Mouse (Mus musculus): ENCODE measurements around the gene Gpi1. TPM values are rescaled to one million over a fixed set of nuclear protein-coding genes. Genes with fewer than 3 reads are reported as not detected.
"Not testable (repeated sequence)": the region's sequence is repeated elsewhere in the genome, so short reads cannot be mapped to it uniquely, and the experiment has no call there.

The Gpi1 gene
- polyA plus RNA-seq, 1 experiment from 2014 or later = 323 TPM

DNA sequence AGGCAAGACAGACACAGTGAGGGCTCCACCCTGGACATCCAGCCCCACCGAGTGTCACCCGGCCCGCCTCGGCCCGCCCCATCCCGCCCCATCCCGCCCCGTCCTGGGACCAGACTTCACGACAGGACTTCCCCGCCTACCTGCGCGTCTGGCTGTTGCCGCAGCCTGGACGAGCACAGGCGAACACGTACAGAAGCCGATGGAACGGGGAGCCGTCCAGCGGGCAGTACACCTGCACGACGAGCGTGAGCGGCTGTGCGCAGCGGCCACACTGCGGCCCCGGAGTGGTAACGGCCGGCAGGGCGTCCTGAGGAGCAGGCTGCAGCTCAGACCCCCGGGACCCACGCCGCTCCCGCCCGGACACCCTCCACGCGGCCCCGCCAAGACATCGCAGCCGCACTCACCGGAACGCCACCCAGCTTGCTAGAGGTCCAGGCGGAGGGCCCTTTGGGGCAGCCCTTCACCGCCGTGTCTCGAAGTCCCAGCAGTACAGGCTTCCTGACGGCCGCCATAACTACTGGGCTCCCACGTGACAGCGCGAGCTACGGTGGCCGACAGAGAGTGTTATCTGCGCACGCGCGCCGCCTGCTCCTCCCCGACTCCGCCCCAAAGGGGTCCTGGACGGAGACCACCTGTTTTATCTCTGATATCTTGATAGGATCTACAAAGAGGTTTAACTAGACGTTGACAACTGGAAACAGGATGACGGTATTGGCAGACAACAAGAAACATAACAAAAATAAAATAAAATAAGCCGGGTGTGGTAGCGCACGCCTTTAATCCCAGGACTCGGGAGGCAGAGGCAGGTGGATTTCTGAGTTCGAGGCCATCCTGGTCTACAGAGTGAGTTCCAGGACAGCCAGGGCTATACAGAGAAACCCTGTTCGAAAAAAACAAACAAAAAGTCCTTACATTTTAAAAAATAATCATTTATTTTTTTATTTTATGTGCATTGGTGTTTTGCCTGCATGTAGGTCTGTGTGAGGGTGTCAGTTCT lies 33.7 kb downstream of the Gpi1 start, which contains the start of gene Pdcd2l:
TSS of gene Pdcd2l (minus strand) at position 530 of the 997 bp plus-strand sequence.
- Histone ChIP-seq H3K4me2 (ENCODE audit: low read length) (peak within 1 kb of the TSS; percentile 61), H3K9me3 (replicated peaks; ENCODE audit: low read length) (no peaks in the 10 kb centered on the region), H3K9ac (ENCODE audit: low read depth, low read length) (peak within 1 kb of the TSS; percentile 96), H3K4me3 (replicated peaks; ENCODE audit: low read depth, low read length) (peak within 1 kb of the TSS; percentile 94), H3K4me1 (replicated peaks; ENCODE audit: insufficient read depth, low read length) (no peaks in the 10 kb centered on the region; the same call in 1 of the 2 replicates), H3K27me3 (ENCODE audit: insufficient read depth, low read length) (no peaks in the 10 kb centered on the region), H3K27ac (peak within 1 kb of the TSS; percentile 80), H3K36me3 (ENCODE audit: insufficient read depth, low read length) (peaks cover 19% of the 10 kb centered on the region; the same call in 1 of the 2 replicates)
- ATAC-seq (replicated peaks; ENCODE audit: low FRiP score, low read depth) (peak; percentile 94), DNase-seq (ENCODE audit: low spot score) (peak; percentile 96)
- WGBS = 3% methylated on average over 70 of the region's 70 CpGs
- TF ChIP-seq CTCF (IDR thresholded peaks at IDR 0.05; ENCODE audit: low read depth) = no peak

DNA sequence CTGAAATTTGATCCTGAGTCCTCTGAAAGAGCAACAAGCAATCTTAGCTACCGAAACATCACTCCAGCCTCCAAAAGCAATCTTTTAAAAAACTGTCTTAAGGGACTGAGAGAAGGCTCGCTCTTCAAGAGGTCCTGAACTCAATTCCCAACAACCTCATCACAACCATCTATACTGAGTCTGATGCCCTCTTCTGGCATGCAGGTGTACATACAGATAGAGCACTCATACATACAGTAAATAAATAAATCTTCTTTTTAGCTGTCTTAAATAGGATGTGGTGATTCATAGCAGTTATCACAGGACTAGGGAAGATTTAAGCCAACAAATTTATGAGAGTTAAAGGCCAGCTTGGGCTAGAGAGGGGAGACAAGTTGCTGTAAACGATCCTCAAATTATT lies 34.5 kb downstream of the Gpi1 start:
- H3K4me3 ChIP-seq (replicated peaks; ENCODE audit: low read depth, low read length) = peak overlapping the region; percentile 94
- H3K4me1 ChIP-seq (replicated peaks; ENCODE audit: insufficient read depth, low read length) = no peaks in the 10 kb centered on the region; the same call in 1 of the 2 replicates
- TF ChIP-seq CTCF (IDR thresholded peaks at IDR 0.05; ENCODE audit: low read depth) = peak; percentile 59
- peak overlapping the region; percentile 96 for H3K9ac ChIP-seq (ENCODE audit: low read depth, low read length)
- H3K27ac ChIP-seq = 0 out of 2 replicates have a peak overlapping the region, but pooled peaks have one; percentile 80
- no peaks in the 10 kb centered on the region for H3K27me3 ChIP-seq (ENCODE audit: insufficient read depth, low read length)
- H3K36me3 ChIP-seq (ENCODE audit: insufficient read depth, low read length) = peaks cover 12% of the 10 kb centered on the region; the same call in 1 of the 2 replicates
- H3K4me2 ChIP-seq (ENCODE audit: low read length) = peak overlapping the region; percentile 61
- ATAC-seq (replicated peaks; ENCODE audit: low FRiP score, low read depth) (no peak), DNase-seq (ENCODE audit: low spot score) (peak; percentile 33)
- WGBS = 45% methylated on average over 3 of the region's 3 CpGs
- no peaks in the 10 kb centered on the region for H3K9me3 ChIP-seq (replicated peaks; ENCODE audit: low read length)

DNA sequence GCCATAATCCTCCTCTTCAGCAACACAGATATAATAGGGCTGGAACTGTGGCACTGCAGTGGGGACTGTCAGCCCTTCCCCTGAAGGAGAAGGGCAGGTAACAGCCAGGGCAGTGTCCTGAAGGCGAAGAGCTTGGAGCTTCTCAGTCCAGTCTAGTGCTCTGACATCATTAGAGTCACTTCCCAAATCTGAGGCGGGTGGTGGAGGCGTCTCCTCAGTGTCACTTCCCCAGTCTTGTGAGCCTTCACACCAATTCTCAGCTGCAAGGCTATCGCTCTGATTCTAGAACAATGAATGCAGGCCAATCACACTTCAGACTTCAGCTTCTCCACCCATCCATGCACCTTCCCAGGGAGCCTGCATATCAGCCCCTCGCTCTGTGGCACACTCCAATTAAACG lies 37.3 kb downstream of the Gpi1 start:
- TF ChIP-seq CTCF (IDR thresholded peaks at IDR 0.05; ENCODE audit: low read depth) = no peak
- DNase-seq (ENCODE audit: low spot score) (no peak), ATAC-seq (replicated peaks; ENCODE audit: low FRiP score, low read depth) (no peak)
- Histone ChIP-seq H3K9me3 (replicated peaks; ENCODE audit: low read length) (no peaks in the 10 kb centered on the region), H3K4me2 (ENCODE audit: low read length) (no peak overlapping the region), H3K4me1 (replicated peaks; ENCODE audit: insufficient read depth, low read length) (no peaks in the 10 kb centered on the region; the same call in 1 of the 2 replicates), H3K9ac (ENCODE audit: low read depth, low read length) (no peak overlapping the region), H3K27me3 (ENCODE audit: insufficient read depth, low read length) (no peaks in the 10 kb centered on the region), H3K27ac (no peak overlapping the region), H3K36me3 (ENCODE audit: insufficient read depth, low read length) (peaks cover 31% of the 10 kb centered on the region), H3K4me3 (replicated peaks; ENCODE audit: low read depth, low read length) (no peak overlapping the region)
- 90% methylated on average over 6 of the region's 6 CpGs for WGBS

DNA sequence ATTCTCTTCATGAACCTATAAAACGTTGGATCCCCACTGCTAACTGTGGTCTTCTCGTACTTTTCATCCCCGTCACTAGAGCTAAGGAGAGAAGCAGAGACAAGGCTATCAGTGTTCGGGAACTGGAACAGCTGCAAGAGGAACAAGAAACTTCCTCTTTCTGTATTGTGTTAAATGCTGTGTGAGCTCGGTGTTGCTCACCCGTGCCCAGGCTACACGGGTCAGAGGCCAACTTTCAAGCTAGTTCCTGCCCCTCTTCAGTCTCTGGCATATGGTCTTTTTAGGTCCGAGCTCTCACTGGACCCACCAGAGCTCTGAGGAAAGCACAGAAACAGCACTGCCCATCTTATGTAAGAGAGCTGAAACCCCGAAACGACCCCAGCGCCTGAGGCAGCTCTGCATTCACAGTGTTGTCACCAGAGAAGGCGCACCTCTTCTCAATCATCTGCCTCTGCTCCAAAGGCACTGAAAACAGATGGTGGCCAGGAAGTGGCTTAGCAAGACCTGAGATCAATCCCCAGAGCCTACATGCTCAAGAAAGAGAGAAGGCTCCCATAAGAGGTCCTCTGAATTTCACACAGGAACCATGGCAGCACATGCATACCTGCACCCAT lies 40.7 kb downstream of the Gpi1 start:
- no peaks in the 10 kb centered on the region for H3K4me1 ChIP-seq (replicated peaks; ENCODE audit: insufficient read depth, low read length)
- H3K9ac ChIP-seq (ENCODE audit: low read depth, low read length) = no peak overlapping the region
- WGBS = 92% methylated on average over 12 of the region's 12 CpGs
- DNase-seq (ENCODE audit: low spot score) (no peak), ATAC-seq (replicated peaks; ENCODE audit: low FRiP score, low read depth) (no peak)
- H3K36me3 ChIP-seq (ENCODE audit: insufficient read depth, low read length) = peaks cover 53% of the 10 kb centered on the region
- TF ChIP-seq CTCF (IDR thresholded peaks at IDR 0.05; ENCODE audit: low read depth) = no peak
- no peak overlapping the region for H3K4me2 ChIP-seq (ENCODE audit: low read length)
- no peak overlapping the region for H3K27ac ChIP-seq
- no peaks in the 10 kb centered on the region for H3K9me3 ChIP-seq (replicated peaks; ENCODE audit: low read length)
- H3K4me3 ChIP-seq (replicated peaks; ENCODE audit: low read depth, low read length) = no peak overlapping the region
- no peaks in the 10 kb centered on the region for H3K27me3 ChIP-seq (ENCODE audit: insufficient read depth, low read length)

DNA sequence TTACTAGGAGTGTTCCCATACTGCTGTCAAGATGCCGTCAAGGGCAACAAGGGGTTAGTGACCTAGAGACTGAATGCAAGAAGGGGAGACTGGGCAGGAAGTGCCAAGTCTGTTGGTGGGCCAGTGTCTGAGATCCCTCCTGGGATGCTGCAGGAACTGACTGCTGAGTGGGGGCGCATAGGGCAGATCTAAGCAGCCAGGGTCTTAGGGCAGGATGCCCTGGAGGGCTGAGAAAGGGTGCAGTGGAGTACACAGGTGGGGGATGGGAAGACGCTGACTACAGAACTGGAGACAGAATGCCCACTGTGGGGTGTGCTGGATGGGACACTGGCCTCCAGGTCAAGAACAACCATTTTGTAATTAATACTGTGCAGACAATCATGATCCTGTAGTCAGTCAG lies 46.3 kb downstream of the Gpi1 start:
- H3K4me3 ChIP-seq (replicated peaks; ENCODE audit: low read depth, low read length) = no peak overlapping the region
- no peaks in the 10 kb centered on the region for H3K9me3 ChIP-seq (replicated peaks; ENCODE audit: low read length)
- no peaks in the 10 kb centered on the region for H3K27me3 ChIP-seq (ENCODE audit: insufficient read depth, low read length)
- ATAC-seq (replicated peaks; ENCODE audit: low FRiP score, low read depth) = peak; percentile 40; the same call in 1 of the 2 replicates
- no peak for TF ChIP-seq CTCF (IDR thresholded peaks at IDR 0.05; ENCODE audit: low read depth)
- WGBS = 83% methylated on average over 3 of the region's 3 CpGs
- no peaks in the 10 kb centered on the region for H3K4me1 ChIP-seq (replicated peaks; ENCODE audit: insufficient read depth, low read length)
- peaks cover 40% of the 10 kb centered on the region for H3K36me3 ChIP-seq (ENCODE audit: insufficient read depth, low read length)
- no peak overlapping the region for H3K4me2 ChIP-seq (ENCODE audit: low read length)
- DNase-seq (ENCODE audit: low spot score) = no peak
- no peak overlapping the region for H3K9ac ChIP-seq (ENCODE audit: low read depth, low read length)
- H3K27ac ChIP-seq = no peak overlapping the region

DNA sequence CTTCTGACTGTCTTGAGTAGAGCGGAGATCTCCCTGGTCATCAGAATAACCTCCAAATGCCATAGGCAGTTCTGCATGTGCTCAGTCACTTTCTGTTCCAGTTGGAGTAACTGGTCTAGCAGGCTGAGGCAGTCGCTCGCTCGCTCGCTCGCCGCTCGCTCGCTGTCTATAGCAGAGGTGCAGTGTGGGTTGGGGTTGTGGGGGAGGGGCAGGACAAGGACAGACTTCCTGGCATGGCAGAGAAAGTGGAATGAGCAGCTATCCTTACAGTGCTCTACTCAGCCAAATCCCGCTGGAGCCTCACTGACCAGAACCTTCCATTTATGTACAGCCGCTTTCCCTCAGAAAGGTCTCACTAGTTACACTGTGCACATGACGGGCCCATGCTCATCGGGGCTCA lies 46.8 kb downstream of the Gpi1 start:
- H3K9me3 ChIP-seq (replicated peaks; ENCODE audit: low read length) = no peaks in the 10 kb centered on the region
- no peak overlapping the region for H3K4me3 ChIP-seq (replicated peaks; ENCODE audit: low read depth, low read length)
- no peak overlapping the region for H3K9ac ChIP-seq (ENCODE audit: low read depth, low read length)
- TF ChIP-seq CTCF (IDR thresholded peaks at IDR 0.05; ENCODE audit: low read depth) = no peak
- peaks cover 35% of the 10 kb centered on the region for H3K36me3 ChIP-seq (ENCODE audit: insufficient read depth, low read length)
- 88% methylated on average over 13 of the region's 13 CpGs for WGBS
- no peak overlapping the region for H3K4me2 ChIP-seq (ENCODE audit: low read length)
- no peaks in the 10 kb centered on the region for H3K27me3 ChIP-seq (ENCODE audit: insufficient read depth, low read length)
- no peak overlapping the region for H3K27ac ChIP-seq
- ATAC-seq (replicated peaks; ENCODE audit: low FRiP score, low read depth) (peak; percentile 49), DNase-seq (ENCODE audit: low spot score) (no peak)
- H3K4me1 ChIP-seq (replicated peaks; ENCODE audit: insufficient read depth, low read length) = no peaks in the 10 kb centered on the region

DNA sequence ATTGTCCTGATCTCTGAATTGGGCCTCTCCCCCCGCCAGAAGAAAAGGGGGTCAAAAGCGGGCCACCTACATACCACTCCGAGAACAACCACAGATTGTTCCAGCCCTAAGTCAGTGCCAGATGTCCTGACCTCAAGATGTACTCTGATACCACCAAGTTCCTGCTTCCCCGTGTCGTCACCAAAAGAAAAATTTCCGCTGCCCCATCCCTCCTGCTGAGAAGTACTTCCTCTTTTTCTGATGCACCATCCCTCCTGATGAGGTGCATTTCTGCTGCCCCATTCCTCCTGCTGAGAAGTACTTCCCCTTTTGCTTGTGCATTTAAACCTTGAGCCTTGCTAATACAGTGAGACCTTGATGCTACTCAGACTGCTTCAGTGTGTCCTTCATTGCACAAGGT lies 53.9 kb downstream of the Gpi1 start:
- not testable (repeated sequence) for H3K9ac ChIP-seq (ENCODE audit: low read depth, low read length); H3K27me3 ChIP-seq (ENCODE audit: insufficient read depth, low read length); H3K4me3 ChIP-seq (replicated peaks; ENCODE audit: low read depth, low read length); H3K36me3 ChIP-seq (ENCODE audit: insufficient read depth, low read length); H3K4me2 ChIP-seq (ENCODE audit: low read length); H3K4me1 ChIP-seq (replicated peaks; ENCODE audit: insufficient read depth, low read length); H3K9me3 ChIP-seq (replicated peaks; ENCODE audit: low read length); DNase-seq (ENCODE audit: low spot score); H3K27ac ChIP-seq; ATAC-seq (replicated peaks; ENCODE audit: low FRiP score, low read depth)
- WGBS = 79% methylated on average over 6 of the region's 6 CpGs
